Mouse (Mus musculus): ENCODE measurements around the gene Zfr2. TPM values are rescaled to one million over a fixed set of nuclear protein-coding genes. Genes with fewer than 3 reads are reported as not detected.

Zfr2 gene
- polyA plus RNA-seq, 1 experiment from 2014 or later = 16.0 TPM

DNA sequence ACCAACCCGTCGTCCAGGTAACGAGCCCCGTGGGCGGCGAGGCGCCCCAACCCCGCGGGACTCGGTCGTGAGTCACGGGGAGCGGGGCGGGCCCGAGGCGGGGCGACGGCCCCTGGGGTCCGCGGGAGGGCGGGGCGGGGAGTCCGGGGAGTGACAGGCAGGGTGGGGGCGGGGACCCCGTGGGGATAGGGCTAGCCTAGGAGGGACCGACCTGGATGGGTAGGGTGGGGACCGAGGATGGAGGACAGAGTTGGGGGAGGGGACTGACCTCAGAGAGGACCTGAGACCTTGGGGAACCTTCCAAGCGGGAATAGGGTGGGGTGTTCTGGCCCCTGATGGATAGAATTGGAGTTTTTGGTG, 251 bp downstream of the Zfr2 start:
- peak; percentile 71; the same call in 1 of the 2 replicates for ATAC-seq (ENCODE audit: insufficient number of reproducible peaks, low FRiP score, low TSS enrichment, low read depth)
- H3K4me1 ChIP-seq = peaks cover 42% of the 10 kb centered on the region
- 0 out of 2 replicates have a peak overlapping the region, but pooled peaks have one; percentile 41 for H3K27ac ChIP-seq (replicated peaks)
- whole genome bisulfite sequencing = under 1% methylated on average over 28 of the region's 28 CpGs
- peak overlapping the region; percentile 59 for H3K4me2 ChIP-seq (replicated peaks)
- H3K36me3 ChIP-seq = no peaks in the 10 kb centered on the region
- peaks cover 35% of the 10 kb centered on the region for H3K27me3 ChIP-seq
- no peaks in the 10 kb centered on the region for H3K9me3 ChIP-seq (replicated peaks)
- H3K4me3 ChIP-seq (replicated peaks) = peak overlapping the region; percentile 78
- H3K9ac ChIP-seq = peak overlapping the region; percentile 77

GRCm38 (mm10) chr10:81234206-81234605, 1.3 kb downstream of the Zfr2 start:
- Histone ChIP-seq H3K9ac (no peak overlapping the region), H3K4me2 (replicated peaks) (no peak overlapping the region)
- WGBS = 80% methylated on average over 6 of the region's 6 CpGs

DNA sequence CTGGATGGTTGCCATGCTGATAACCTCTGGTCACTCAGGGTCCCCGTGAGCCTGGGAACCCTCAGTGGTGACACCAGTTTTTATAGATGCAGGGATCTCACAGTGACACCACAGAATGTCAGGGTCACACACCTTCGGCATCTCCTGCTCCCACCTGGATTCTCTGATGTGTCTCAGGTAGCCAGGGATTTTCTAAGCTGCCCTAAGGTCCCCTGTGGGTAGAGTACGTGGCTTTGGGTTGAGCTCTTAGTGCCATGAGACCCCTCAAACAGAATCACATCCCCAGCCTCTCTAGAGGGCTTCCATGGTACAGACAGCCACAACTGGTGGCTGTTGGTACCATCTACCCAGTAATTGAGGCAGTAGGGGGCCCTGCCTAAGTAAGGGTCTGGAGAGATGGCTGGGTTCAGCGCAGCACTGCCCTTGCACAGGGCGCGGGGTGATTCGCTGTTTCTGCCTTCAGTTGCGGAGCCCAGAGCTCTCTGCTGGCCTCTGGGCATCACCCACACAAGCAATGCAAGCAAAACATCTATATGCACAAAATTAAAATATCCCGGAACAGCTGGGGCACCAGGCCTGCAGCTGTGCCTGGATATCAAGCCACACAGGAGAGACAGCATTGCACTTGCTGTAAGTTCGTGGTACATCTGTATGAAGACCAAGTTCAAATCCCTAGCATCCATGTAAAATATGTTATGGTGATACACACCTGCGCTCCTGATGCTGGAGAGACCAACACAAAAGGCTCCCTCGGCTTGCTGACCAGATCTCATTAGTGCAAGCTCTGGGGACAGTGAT, 3.7 kb downstream of the Zfr2 start:
- Histone ChIP-seq H3K4me1 (peaks cover 41% of the 10 kb centered on the region), H3K36me3 (no peaks in the 10 kb centered on the region), H3K9ac (no peak overlapping the region), H3K27me3 (peaks cover 34% of the 10 kb centered on the region), H3K27ac (replicated peaks) (no peak overlapping the region), H3K4me2 (replicated peaks) (no peak overlapping the region), H3K4me3 (replicated peaks) (no peak overlapping the region), H3K9me3 (replicated peaks) (no peaks in the 10 kb centered on the region)
- 78% methylated on average over 12 of the region's 12 CpGs for WGBS
- no peak for ATAC-seq (ENCODE audit: insufficient number of reproducible peaks, low FRiP score, low TSS enrichment, low read depth)

More at GRCm38 (mm10) chr10:81234206-81234605, 1.3 kb downstream of the Zfr2 start:
- ATAC-seq (ENCODE audit: insufficient number of reproducible peaks, low FRiP score, low TSS enrichment, low read depth) = no peak
- Histone ChIP-seq H3K27me3 (peaks cover 35% of the 10 kb centered on the region), H3K4me3 (replicated peaks) (no peak overlapping the region), H3K27ac (replicated peaks) (no peak overlapping the region), H3K4me1 (peaks cover 42% of the 10 kb centered on the region), H3K9me3 (replicated peaks) (no peaks in the 10 kb centered on the region), H3K36me3 (no peaks in the 10 kb centered on the region)

GRCm38 (mm10) chr10:81238618-81239017, 5.7 kb downstream of the Zfr2 start:
- no peaks in the 10 kb centered on the region for H3K9me3 ChIP-seq (replicated peaks)
- H3K27me3 ChIP-seq = peaks cover 38% of the 10 kb centered on the region
- H3K27ac ChIP-seq (replicated peaks) = no peak overlapping the region
- H3K4me2 ChIP-seq (replicated peaks) = no peak overlapping the region
- no peak overlapping the region for H3K4me3 ChIP-seq (replicated peaks)
- 87% methylated on average over 2 of the region's 2 CpGs for WGBS
- ATAC-seq (ENCODE audit: insufficient number of reproducible peaks, low FRiP score, low TSS enrichment, low read depth) = no peak
- H3K36me3 ChIP-seq = no peaks in the 10 kb centered on the region
- H3K9ac ChIP-seq = no peak overlapping the region
- H3K4me1 ChIP-seq = peaks cover 33% of the 10 kb centered on the region

DNA sequence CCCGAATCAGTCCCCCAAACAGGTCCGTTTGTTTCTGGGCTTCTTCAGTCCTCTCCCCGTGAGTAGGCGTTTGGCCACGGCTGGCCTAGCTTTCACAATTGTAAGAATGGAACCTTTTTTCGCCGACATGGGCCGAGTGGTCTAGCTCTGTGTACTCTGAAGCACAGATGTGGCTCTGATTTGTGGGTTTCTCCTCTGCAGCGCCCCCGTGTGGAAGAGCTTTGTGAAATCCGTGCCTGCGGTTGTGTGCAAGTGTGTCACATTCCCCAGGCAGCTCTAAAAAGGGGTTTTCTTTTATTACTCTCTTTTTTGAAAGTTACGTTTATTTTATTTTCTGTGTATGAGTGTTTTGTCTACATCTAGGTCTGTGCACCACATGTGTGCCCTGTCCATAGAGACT, 7.9 kb downstream of the Zfr2 start:
- H3K4me1 ChIP-seq = peaks cover 24% of the 10 kb centered on the region
- ATAC-seq (ENCODE audit: insufficient number of reproducible peaks, low FRiP score, low TSS enrichment, low read depth) = no peak
- H3K9me3 ChIP-seq (replicated peaks) = no peaks in the 10 kb centered on the region
- H3K9ac ChIP-seq = no peak overlapping the region
- WGBS = 23% methylated on average over 13 of the region's 13 CpGs
- H3K4me2 ChIP-seq (replicated peaks) = no peak overlapping the region
- no peaks in the 10 kb centered on the region for H3K36me3 ChIP-seq
- peaks cover 44% of the 10 kb centered on the region for H3K27me3 ChIP-seq
- no peak overlapping the region for H3K4me3 ChIP-seq (replicated peaks)
- H3K27ac ChIP-seq (replicated peaks) = no peak overlapping the region

GRCm38 (mm10) chr10:81242021-81242420, 9.1 kb downstream of the Zfr2 start:
- H3K4me1 ChIP-seq = peaks cover 20% of the 10 kb centered on the region
- no peak overlapping the region for H3K9ac ChIP-seq
- no peak overlapping the region for H3K4me3 ChIP-seq (replicated peaks)
- 88% methylated on average over 16 of the region's 16 CpGs for WGBS
- no peak overlapping the region for H3K27ac ChIP-seq (replicated peaks)
- no peak for ATAC-seq (ENCODE audit: insufficient number of reproducible peaks, low FRiP score, low TSS enrichment, low read depth)
- no peak overlapping the region for H3K4me2 ChIP-seq (replicated peaks)
- no peaks in the 10 kb centered on the region for H3K9me3 ChIP-seq (replicated peaks)
- no peaks in the 10 kb centered on the region for H3K36me3 ChIP-seq
- peaks cover 44% of the 10 kb centered on the region for H3K27me3 ChIP-seq

DNA sequence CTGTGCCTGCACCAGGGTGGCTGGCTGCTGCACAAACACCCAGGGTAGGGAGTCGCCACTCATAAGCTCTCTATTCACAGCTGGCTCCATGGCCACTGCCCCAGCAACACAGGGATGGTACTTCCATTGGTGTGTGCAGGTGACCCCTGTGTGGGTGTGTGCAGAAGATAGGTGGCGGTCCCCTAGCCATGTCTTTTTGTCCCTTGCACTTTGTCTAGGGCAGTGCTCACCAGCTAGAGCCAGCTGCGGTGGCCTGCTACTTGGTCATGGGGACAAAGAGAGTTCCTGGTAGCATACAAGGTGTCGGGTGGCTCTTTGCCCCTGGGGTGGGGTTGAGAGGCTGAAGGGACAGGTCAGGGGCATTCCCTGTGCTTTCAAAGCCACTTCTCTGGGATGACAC, 11.2 kb downstream of the Zfr2 start:
- H3K9me3 ChIP-seq (replicated peaks) = no peaks in the 10 kb centered on the region
- peaks cover 39% of the 10 kb centered on the region for H3K27me3 ChIP-seq
- no peak overlapping the region for H3K4me2 ChIP-seq (replicated peaks)
- no peak for ATAC-seq (ENCODE audit: insufficient number of reproducible peaks, low FRiP score, low TSS enrichment, low read depth)
- no peak overlapping the region for H3K9ac ChIP-seq
- 75% methylated on average over 4 of the region's 4 CpGs for WGBS
- H3K36me3 ChIP-seq = 0 out of 2 replicates have a peak, but pooled peaks cover 7% of the 10 kb centered on the region
- H3K27ac ChIP-seq (replicated peaks) = no peak overlapping the region
- peaks cover 11% of the 10 kb centered on the region for H3K4me1 ChIP-seq
- no peak overlapping the region for H3K4me3 ChIP-seq (replicated peaks)

DNA sequence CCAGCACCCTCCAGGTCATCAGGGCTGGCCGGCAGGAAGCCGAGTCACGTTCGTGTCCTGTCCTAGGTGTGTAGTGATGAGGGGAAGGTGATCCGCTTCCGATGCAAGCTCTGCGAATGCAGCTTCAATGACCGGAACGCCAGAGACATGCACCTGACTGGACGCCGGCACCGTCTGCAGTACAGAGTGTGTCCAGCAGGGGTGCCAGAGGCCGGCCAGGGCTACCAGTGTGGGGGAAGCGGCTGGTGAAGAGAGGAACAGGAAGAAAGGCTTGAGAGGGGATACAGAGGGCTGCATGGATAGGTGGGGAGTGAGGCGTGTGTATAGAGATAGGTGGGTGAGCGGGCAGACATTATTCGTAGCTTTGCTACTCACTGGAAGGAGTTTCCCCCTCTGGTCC, 11.6 kb downstream of the Zfr2 start:
- ATAC-seq (ENCODE audit: insufficient number of reproducible peaks, low FRiP score, low TSS enrichment, low read depth) = no peak
- H3K9me3 ChIP-seq (replicated peaks) = no peaks in the 10 kb centered on the region
- H3K9ac ChIP-seq = no peak overlapping the region
- H3K4me1 ChIP-seq = peaks cover 7% of the 10 kb centered on the region; the same call in 1 of the 2 replicates
- no peak overlapping the region for H3K27ac ChIP-seq (replicated peaks)
- 0 out of 2 replicates have a peak, but pooled peaks cover 7% of the 10 kb centered on the region for H3K36me3 ChIP-seq
- H3K4me3 ChIP-seq (replicated peaks) = no peak overlapping the region
- no peak overlapping the region for H3K4me2 ChIP-seq (replicated peaks)
- 9% methylated on average over 17 of the region's 17 CpGs for WGBS
- H3K27me3 ChIP-seq = peaks cover 35% of the 10 kb centered on the region

DNA sequence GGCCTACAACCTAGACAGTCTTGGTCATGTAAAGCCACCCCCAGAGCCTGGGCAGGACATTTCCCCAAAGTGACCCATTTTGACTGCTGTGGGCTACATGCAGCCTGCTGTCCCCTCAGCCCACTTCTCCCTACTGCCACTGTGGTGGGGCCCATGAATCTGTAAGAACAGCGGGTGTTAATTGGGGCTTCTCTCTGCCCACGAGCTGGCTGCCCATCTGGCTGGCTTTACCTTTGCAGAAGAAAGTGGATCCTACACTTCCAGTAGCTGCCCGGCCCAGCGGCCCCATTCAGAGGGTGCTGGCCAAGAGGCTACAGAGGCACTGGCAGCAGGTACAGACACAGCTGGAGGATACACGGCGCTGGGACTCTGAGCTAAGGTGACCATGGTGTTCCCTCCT, 12.2 kb downstream of the Zfr2 start:
- Histone ChIP-seq H3K4me3 (replicated peaks) (no peak overlapping the region), H3K4me2 (replicated peaks) (no peak overlapping the region), H3K4me1 (0 out of 2 replicates have a peak, but pooled peaks cover 2% of the 10 kb centered on the region), H3K9me3 (replicated peaks) (no peaks in the 10 kb centered on the region), H3K27ac (replicated peaks) (no peak overlapping the region), H3K9ac (no peak overlapping the region), H3K36me3 (0 out of 2 replicates have a peak, but pooled peaks cover 7% of the 10 kb centered on the region), H3K27me3 (peaks cover 29% of the 10 kb centered on the region)
- ATAC-seq (ENCODE audit: insufficient number of reproducible peaks, low FRiP score, low TSS enrichment, low read depth) = no peak
- 79% methylated on average over 6 of the region's 6 CpGs for WGBS

- Histone ChIP-seq H3K36me3 (0 out of 2 replicates have a peak, but pooled peaks cover 7% of the 10 kb centered on the region), H3K4me2 (replicated peaks) (no peak overlapping the region), H3K4me3 (replicated peaks) (no peak overlapping the region), H3K9me3 (replicated peaks) (no peaks in the 10 kb centered on the region), H3K9ac (no peak overlapping the region), H3K4me1 (peaks cover 6% of the 10 kb centered on the region), H3K27me3 (peaks cover 31% of the 10 kb centered on the region), H3K27ac (replicated peaks) (no peak overlapping the region)
- WGBS = 92% methylated on average over 2 of the region's 2 CpGs
- ATAC-seq (ENCODE audit: insufficient number of reproducible peaks, low FRiP score, low TSS enrichment, low read depth) = no peak
Observed at GRCm38 (mm10) chr10:81247804-81248203, 14.8 kb downstream of the Zfr2 start.

DNA sequence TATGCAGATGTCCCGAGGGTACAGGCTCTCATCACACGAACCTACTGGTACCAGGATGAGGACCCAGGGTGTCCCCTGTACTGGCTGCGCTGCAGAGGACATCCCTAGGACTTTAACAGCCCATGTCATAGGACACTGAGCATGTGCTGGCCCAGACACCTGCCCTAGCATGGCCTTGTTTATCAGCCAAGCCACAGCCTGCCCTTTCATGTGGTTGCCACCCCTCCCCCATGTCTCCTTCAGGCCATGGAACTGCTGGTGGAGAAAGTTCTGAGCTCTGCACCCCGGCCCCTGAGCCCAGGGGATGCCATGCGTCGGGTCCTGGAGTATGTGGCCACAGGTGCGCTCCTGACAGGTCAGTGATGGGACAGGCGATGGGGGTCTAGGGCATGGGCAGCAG, 16.5 kb downstream of the Zfr2 start:
- Histone ChIP-seq H3K27me3 (peaks cover 37% of the 10 kb centered on the region), H3K4me1 (peaks cover 11% of the 10 kb centered on the region), H3K9ac (no peak overlapping the region), H3K27ac (replicated peaks) (no peak overlapping the region), H3K36me3 (0 out of 2 replicates have a peak, but pooled peaks cover 7% of the 10 kb centered on the region), H3K4me3 (replicated peaks) (no peak overlapping the region), H3K4me2 (replicated peaks) (no peak overlapping the region), H3K9me3 (replicated peaks) (no peaks in the 10 kb centered on the region)
- ATAC-seq (ENCODE audit: insufficient number of reproducible peaks, low FRiP score, low TSS enrichment, low read depth) = no peak
- WGBS = 75% methylated on average over 8 of the region's 8 CpGs

Measured in embryonic facial prominence, embryonic 15.5 days (tissue).